Mouse (Mus musculus) embryo, embryonic 11.5 days (tissue): ENCODE data around the gene Thada.
"Not testable (repeated sequence)": the region's sequence is repeated elsewhere in the genome, so short reads cannot be mapped to it uniquely, and the experiment has no call there.

Source experiments
- DNase-seq: peaks from one replicate; pipeline ENCODE4 v3.0.0-alpha.2; 2012; ENCODE audit warnings: low read depth, low spot score

Thada gene

GRCm38 (mm10) chr17:84187727-84188373, 278.2 kb downstream of the Thada start, which contains the start of gene Zfp36l2:
Zfp36l2 (minus strand) TSS chr17:84187947.
- peak; percentile 92 for DNase-seq

GRCm38 (mm10) chr17:84187264-84187663, 278.7 kb downstream of the Thada start:
- DNase-seq: not testable (repeated sequence)

GRCm38 (mm10) chr17:84186451-84187202, 279.4 kb downstream of the Thada start:
- no peak for DNase-seq

GRCm38 (mm10) chr17:84185581-84186450, 280.2 kb downstream of the Thada start:
- DNase-seq: no peak

- DNase-seq: no peak
Observed at GRCm38 (mm10) chr17:84185011-84185411, 281.0 kb downstream of the Thada start.

- DNase-seq: no peak
Observed at GRCm38 (mm10) chr17:84183291-84183781, 282.7 kb downstream of the Thada start.

GRCm38 (mm10) chr17:84182311-84183271, 283.4 kb downstream of the Thada start:
- no peak for DNase-seq

GRCm38 (mm10) chr17:84181502-84182310, 284.3 kb downstream of the Thada start:
- no peak for DNase-seq

GRCm38 (mm10) chr17:84180715-84181501, 285.1 kb downstream of the Thada start:
- no peak for DNase-seq

GRCm38 (mm10) chr17:84179973-84180365, 286.0 kb downstream of the Thada start:
- DNase-seq: no peak

- DNase-seq: no peak
Observed at GRCm38 (mm10) chr17:84179026-84179972, 286.7 kb downstream of the Thada start.

GRCm38 (mm10) chr17:84177481-84177880, 288.5 kb downstream of the Thada start:
- DNase-seq: no peak

GRCm38 (mm10) chr17:84176446-84176845, 289.6 kb downstream of the Thada start:
- DNase-seq: no peak

- DNase-seq: no peak
Observed at GRCm38 (mm10) chr17:84175196-84175595, 290.8 kb downstream of the Thada start.

- no peak for DNase-seq
Observed at GRCm38 (mm10) chr17:84167377-84167776, 298.6 kb downstream of the Thada start.

GRCm38 (mm10) chr17:84166135-84166860, 299.7 kb downstream of the Thada start:
- no peak for DNase-seq

GRCm38 (mm10) chr17:84165735-84166134, 300.3 kb downstream of the Thada start:
- DNase-seq: no peak
